Mouse (Mus musculus): Measurements from ENCODE around the gene Tbkbp1. TPM values are rescaled to one million over a fixed set of nuclear protein-coding genes. Genes with fewer than 3 reads are reported as not detected.

The Tbkbp1 gene
- total and polyA plus RNA-seq, 2 experiments, result 1.0 to 6.4 TPM

DNA sequence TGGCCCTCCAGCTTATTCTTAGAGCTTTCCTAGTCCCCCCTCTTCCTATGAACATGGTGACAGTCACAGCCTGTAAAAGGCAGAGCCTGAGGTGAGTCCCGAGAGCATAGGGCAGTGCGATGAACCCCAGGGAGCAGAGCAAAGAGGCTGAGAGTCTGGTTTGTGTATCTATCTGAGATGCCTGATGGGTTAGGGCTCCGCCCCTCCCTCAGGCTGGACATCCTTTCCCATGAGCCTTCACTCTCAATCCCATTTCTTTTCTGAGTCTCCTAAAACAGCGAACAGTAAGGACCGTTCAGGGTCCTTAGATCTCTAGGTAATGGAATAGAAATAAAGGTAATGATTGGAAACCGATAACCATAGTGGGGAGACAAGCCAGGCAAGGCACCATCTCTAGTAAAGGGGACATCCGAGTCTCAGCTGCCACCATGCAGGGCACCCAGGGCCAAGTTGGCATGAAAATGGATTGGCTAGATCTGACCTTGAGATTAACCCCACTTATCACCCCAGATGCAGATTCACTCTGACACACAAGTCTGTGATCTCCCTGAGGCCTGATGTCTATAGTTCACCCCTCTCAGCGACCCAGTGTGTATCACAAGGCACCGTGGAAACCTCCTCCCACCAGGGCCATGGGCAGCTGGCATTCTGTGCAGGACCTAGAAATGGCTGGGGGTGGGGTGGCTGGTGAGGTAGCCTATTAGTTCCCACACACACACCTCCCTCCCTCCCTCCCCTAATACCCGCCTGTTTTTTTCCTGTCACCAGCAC is 26.8 kb downstream of the Tbkbp1 start:
- WGBS, result 76% methylated on average over 10 of the region's 10 CpGs
- Histone ChIP-seq H3K4me1 (ENCODE audit: control insufficient read depth, insufficient read depth, low read length) (no peaks in the 10 kb centered on the region), H3K27ac (replicated peaks; ENCODE audit: insufficient read depth, low read depth, low read length) (no peak overlapping the region), H3K79me2 (ENCODE audit: control insufficient read depth, insufficient read depth, low read length) (no peaks in the 10 kb centered on the region), H3K36me3 (ENCODE audit: control insufficient read depth, insufficient read depth, low read length) (no peaks in the 10 kb centered on the region), H3K9ac (ENCODE audit: low read depth, low read length) (no peak overlapping the region), H3K4me3 (ENCODE audit: insufficient read depth, low read depth, low read length) (no peak overlapping the region), H3K27me3 (ENCODE audit: control insufficient read depth, insufficient read depth, low read length) (no peaks in the 10 kb centered on the region)
- no peak for DNase-seq (ENCODE audit: extremely low read depth, low read depth, low spot score)
- no peak for TF ChIP-seq POLR2A (IDR thresholded peaks at IDR 0.05; ENCODE audit: extremely low read depth, insufficient read depth, low read length)
- no peak for TF ChIP-seq CTCF (IDR thresholded peaks at IDR 0.05; ENCODE audit: low read depth, low read length)

DNA sequence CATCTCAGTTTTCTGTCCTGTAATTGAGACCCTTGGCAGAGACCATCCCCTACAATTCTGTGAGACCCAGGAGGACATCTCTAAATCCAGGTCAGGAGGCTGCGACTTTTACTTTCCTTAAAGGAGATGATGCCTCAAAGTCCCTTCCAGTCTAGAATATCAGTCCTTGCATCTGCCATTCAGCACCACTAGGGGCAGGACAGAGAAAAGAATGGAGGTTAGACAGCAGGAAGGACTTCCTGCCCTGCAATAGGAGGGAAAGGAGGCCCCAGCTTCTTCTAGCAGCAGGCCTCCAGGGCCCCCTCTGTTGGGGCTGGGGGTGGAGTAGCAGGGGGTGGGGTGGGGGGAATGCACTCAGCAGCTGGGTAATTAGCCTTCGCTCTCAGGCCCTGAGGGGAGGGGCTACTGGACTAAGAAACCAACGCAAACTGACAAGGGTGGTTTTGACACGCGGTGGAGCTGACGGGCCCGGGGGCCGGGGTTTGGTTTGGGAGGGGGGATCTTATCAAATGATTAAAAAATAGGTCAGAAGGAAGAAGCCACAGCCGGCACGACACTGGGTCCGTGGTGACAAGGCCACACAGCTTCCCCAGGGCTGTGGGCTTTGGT is 27.9 kb downstream of the Tbkbp1 start:
- no peak overlapping the region for H3K9ac ChIP-seq (ENCODE audit: low read depth, low read length)
- H3K4me3 ChIP-seq (ENCODE audit: insufficient read depth, low read depth, low read length), result no peak overlapping the region
- no peaks in the 10 kb centered on the region for H3K79me2 ChIP-seq (ENCODE audit: control insufficient read depth, insufficient read depth, low read length)
- no peaks in the 10 kb centered on the region for H3K36me3 ChIP-seq (ENCODE audit: control insufficient read depth, insufficient read depth, low read length)
- no peaks in the 10 kb centered on the region for H3K4me1 ChIP-seq (ENCODE audit: control insufficient read depth, insufficient read depth, low read length)
- 35% methylated on average over 11 of the region's 11 CpGs for WGBS
- TF ChIP-seq CTCF (IDR thresholded peaks at IDR 0.05; ENCODE audit: low read depth, low read length) (0 out of 2 replicates have a peak, but pooled peaks have one; percentile 24), POLR2A (IDR thresholded peaks at IDR 0.05; ENCODE audit: extremely low read depth, insufficient read depth, low read length) (no peak)
- H3K27me3 ChIP-seq (ENCODE audit: control insufficient read depth, insufficient read depth, low read length), result no peaks in the 10 kb centered on the region
- no peak overlapping the region for H3K27ac ChIP-seq (replicated peaks; ENCODE audit: insufficient read depth, low read depth, low read length)
- no peak for DNase-seq (ENCODE audit: extremely low read depth, low read depth, low spot score)

DNA sequence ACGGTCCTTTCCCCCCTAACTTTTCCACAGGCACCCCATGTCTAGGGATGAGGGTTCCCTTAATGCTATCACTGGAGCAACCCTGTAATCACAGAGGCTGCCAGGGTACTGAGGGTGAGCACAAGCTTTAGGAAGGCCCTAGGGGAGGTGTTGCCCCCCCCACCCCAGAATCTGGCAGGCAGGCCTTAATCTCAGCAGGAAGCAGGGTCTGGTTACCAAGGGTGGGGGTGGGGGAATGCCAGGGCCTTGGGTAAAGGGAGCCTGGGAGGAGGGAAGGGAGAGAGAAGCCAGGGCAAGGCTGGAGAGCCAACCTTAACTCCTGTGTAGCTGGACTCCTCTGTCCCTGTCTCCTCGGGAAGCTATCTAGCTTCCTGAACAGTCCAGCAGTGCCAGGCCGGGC is 30.7 kb downstream of the Tbkbp1 start:
- H3K4me1 ChIP-seq (ENCODE audit: control insufficient read depth, insufficient read depth, low read length), result no peaks in the 10 kb centered on the region
- no peaks in the 10 kb centered on the region for H3K36me3 ChIP-seq (ENCODE audit: control insufficient read depth, insufficient read depth, low read length)
- H3K27ac ChIP-seq (replicated peaks; ENCODE audit: insufficient read depth, low read depth, low read length), result no peak overlapping the region
- WGBS, result 83% methylated on average over 3 of the region's 3 CpGs
- H3K9ac ChIP-seq (ENCODE audit: low read depth, low read length), result no peak overlapping the region
- H3K4me3 ChIP-seq (ENCODE audit: insufficient read depth, low read depth, low read length), result no peak overlapping the region
- TF ChIP-seq CTCF (IDR thresholded peaks at IDR 0.05; ENCODE audit: low read depth, low read length) (no peak), POLR2A (IDR thresholded peaks at IDR 0.05; ENCODE audit: extremely low read depth, insufficient read depth, low read length) (no peak)
- no peaks in the 10 kb centered on the region for H3K79me2 ChIP-seq (ENCODE audit: control insufficient read depth, insufficient read depth, low read length)
- DNase-seq (ENCODE audit: extremely low read depth, low read depth, low spot score), result no peak
- peaks cover 3% of the 10 kb centered on the region; the same call in 1 of the 2 replicates for H3K27me3 ChIP-seq (ENCODE audit: control insufficient read depth, insufficient read depth, low read length)

DNA sequence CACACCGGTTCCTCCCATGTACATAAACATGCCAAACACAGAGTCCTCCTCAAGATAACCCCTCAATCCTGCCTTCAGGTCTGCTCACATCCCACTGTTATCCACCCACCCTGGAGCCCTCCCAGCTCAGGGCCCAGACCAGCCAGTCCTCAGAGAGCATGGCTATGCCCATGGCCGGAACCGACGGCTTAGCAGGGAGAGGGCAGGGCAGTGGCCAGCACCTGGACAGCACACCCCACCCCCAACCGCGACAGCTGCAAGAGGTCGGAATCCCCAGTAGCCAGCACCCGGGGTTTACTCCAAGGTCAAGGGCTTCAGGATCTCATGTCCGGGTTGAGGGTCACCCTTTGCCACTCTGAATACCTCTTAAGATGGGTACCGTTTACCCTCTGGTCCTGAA is 31.1 kb downstream of the Tbkbp1 start:
- Histone ChIP-seq H3K4me3 (ENCODE audit: insufficient read depth, low read depth, low read length) (no peak overlapping the region), H3K36me3 (ENCODE audit: control insufficient read depth, insufficient read depth, low read length) (no peaks in the 10 kb centered on the region), H3K4me1 (ENCODE audit: control insufficient read depth, insufficient read depth, low read length) (no peaks in the 10 kb centered on the region), H3K27ac (replicated peaks; ENCODE audit: insufficient read depth, low read depth, low read length) (no peak overlapping the region), H3K9ac (ENCODE audit: low read depth, low read length) (no peak overlapping the region), H3K27me3 (ENCODE audit: control insufficient read depth, insufficient read depth, low read length) (peaks cover 4% of the 10 kb centered on the region; the same call in 1 of the 2 replicates), H3K79me2 (ENCODE audit: control insufficient read depth, insufficient read depth, low read length) (no peaks in the 10 kb centered on the region)
- TF ChIP-seq POLR2A (IDR thresholded peaks at IDR 0.05; ENCODE audit: extremely low read depth, insufficient read depth, low read length) (no peak), CTCF (IDR thresholded peaks at IDR 0.05; ENCODE audit: low read depth, low read length) (no peak)
- 72% methylated on average over 10 of the region's 10 CpGs for WGBS
- no peak for DNase-seq (ENCODE audit: extremely low read depth, low read depth, low spot score)

DNA sequence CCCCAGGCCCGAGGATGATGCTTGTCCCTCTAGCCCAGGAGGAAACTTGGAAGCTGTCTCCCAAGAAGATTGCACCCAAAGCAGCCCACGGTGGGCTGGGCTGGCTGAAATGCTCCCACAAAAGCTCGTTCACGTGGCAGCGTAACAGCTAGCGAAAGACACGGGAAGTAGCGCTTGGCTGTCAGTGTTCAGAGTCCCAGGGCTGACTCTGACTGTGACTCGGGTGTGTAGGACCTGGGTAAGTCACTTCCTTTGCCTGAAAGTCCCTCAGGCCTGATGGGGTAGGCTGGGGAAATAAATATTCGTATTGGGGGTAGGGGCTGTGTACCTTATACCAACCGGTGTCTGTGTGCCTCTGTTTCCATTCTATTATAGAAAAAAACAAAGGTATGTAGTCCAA is 35.5 kb downstream of the Tbkbp1 start:
- H3K9ac ChIP-seq (ENCODE audit: low read depth, low read length), result no peak overlapping the region
- no peaks in the 10 kb centered on the region for H3K79me2 ChIP-seq (ENCODE audit: control insufficient read depth, insufficient read depth, low read length)
- no peak overlapping the region for H3K27ac ChIP-seq (replicated peaks; ENCODE audit: insufficient read depth, low read depth, low read length)
- WGBS, result 16% methylated on average over 11 of the region's 11 CpGs
- no peaks in the 10 kb centered on the region for H3K36me3 ChIP-seq (ENCODE audit: control insufficient read depth, insufficient read depth, low read length)
- H3K4me1 ChIP-seq (ENCODE audit: control insufficient read depth, insufficient read depth, low read length), result peaks cover 3% of the 10 kb centered on the region; the same call in 1 of the 2 replicates
- H3K27me3 ChIP-seq (ENCODE audit: control insufficient read depth, insufficient read depth, low read length), result peaks cover 11% of the 10 kb centered on the region
- H3K4me3 ChIP-seq (ENCODE audit: insufficient read depth, low read depth, low read length), result no peak overlapping the region
- DNase-seq (ENCODE audit: extremely low read depth, low read depth, low spot score), result no peak
- TF ChIP-seq POLR2A (IDR thresholded peaks at IDR 0.05; ENCODE audit: extremely low read depth, insufficient read depth, low read length), result no peak
- no peak for TF ChIP-seq CTCF (IDR thresholded peaks at IDR 0.05; ENCODE audit: low read depth, low read length)
